Mouse (Mus musculus): ENCODE measurements around the gene Asz1.

Gene Asz1

DNA sequence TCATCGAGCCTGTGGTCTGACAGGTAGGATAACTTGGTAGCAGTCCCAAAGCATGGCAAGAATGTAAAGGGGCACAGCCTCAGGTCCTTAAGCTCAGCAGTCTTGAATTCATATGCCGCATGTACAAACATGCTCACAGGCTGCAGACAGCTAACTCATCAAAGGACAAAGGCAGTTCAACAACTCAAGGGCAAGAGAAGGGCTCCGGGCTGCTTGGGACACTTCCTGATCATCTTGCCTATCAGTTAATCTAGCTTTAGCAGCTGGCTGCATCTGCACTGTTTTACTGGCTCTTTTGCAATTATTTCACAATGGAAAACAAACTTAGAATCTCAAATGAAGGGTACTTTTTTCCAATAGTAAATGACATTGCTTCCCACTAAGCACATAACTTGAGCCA is 101.5 kb downstream of the Asz1 start:
- DNase-seq (ENCODE audit: low spot score in 2 of 2), result no peak

DNA sequence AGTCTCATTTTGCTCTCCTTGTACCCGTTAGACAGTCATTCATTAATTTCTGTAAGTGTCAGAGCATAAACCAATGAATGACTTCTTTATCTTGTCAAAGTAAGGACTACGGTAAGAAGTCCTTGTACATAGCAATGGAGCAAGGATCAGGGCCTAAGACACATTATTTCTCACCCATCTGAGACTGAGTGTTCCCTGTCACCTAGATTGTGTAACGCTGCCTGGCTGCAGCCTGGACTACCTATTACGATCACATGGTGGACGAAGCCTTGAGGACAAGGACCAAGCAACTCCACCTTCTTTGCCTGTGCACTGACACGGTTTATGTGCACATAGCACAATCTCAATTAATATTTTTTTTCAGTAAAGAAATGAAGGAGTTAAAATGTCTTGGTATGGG is 106.8 kb downstream of the Asz1 start:
- DNase-seq (ENCODE audit: low spot score in 2 of 2), result no peak

Measured in cerebellum, postnatal 4 days (tissue).